Mouse (Mus musculus) heart, embryonic 11.5 days (tissue): ENCODE data around the gene Nup188. TPM values are rescaled to one million over a fixed set of nuclear protein-coding genes. Genes with fewer than 3 reads are reported as not detected.

Source experiments
- ATAC-seq: fragments of 200-750 bp; cut with Nextera tagmentation; replicated peaks from 2 replicates; pipeline ENCODE4 v1.8.0; 2017; ENCODE audit warnings: moderate library complexity; ENCODE audit not compliant: insufficient number of reproducible peaks, low FRiP score, low TSS enrichment
- H3K27ac ChIP-seq: fragments of 300-500 bp; sonication (generic); 2 replicates; pipeline ENCODE4 v1.5.1; 2014; ENCODE audit warnings: mild to moderate bottlenecking, low read depth, low read length
- H3K27me3 ChIP-seq: fragments of 300-500 bp; sonication (generic); 2 replicates; pipeline ENCODE4 v1.6.1; 2014; ENCODE audit warnings: mild to moderate bottlenecking, low read length, mixed read lengths; ENCODE audit not compliant: control insufficient read depth, insufficient read depth
- H3K36me3 ChIP-seq: fragments of 300-500 bp; sonication (generic); 2 replicates; pipeline ENCODE4 v1.6.1; 2014; ENCODE audit warnings: mild to moderate bottlenecking, low read length, moderate library complexity, mixed read lengths; ENCODE audit not compliant: control insufficient read depth, insufficient read depth
- H3K4me1 ChIP-seq: fragments of 300-500 bp; sonication (generic); 2 replicates; pipeline ENCODE4 v1.6.1; 2014; ENCODE audit warnings: low read length; ENCODE audit not compliant: control insufficient read depth, insufficient read depth
- H3K4me2 ChIP-seq: fragments of 300-500 bp; sonication (generic); 2 replicates; pipeline ENCODE4 v1.6.1; 2014; ENCODE audit warnings: mild to moderate bottlenecking, moderate library complexity
- H3K4me3 ChIP-seq: fragments of 300-500 bp; sonication (generic); 2 replicates; pipeline ENCODE4 v1.5.1; 2014; ENCODE audit warnings: low read depth, low read length
- H3K9ac ChIP-seq: fragments of 300-500 bp; sonication (generic); 2 replicates; pipeline ENCODE4 v1.6.1; 2014; ENCODE audit warnings: mild to moderate bottlenecking, low read depth, low read length, moderate library complexity
- H3K9me3 ChIP-seq: fragments of 300-500 bp; sonication (generic); replicated peaks from 2 replicates; pipeline ENCODE4 v1.6.1; 2016; ENCODE audit warnings: low read length; ENCODE audit not compliant: control insufficient read depth
- WGBS: fragments of 180-500 bp; shearing (Covaris S2); extraction: QIAGEN DNeasy Blood & Tissue Kit; methylation state at CpG from one replicate; pipeline ENCODE4 v1.1.7; 2014; ENCODE audit not compliant: insufficient replicate concordance; 5-methylcytosine and 5-hydroxymethylcytosine counted together
- polyA plus RNA-seq: library from polyadenylated mRNA; unstranded; fragments of >200 nt; fragmentation: Nextera tagmentation; extraction: Ambion mirVana; gene quantifications from 2 replicates; pipeline ENCODE4 v1.2.1, GENCODE M21; 2014

Nup188 gene
- 34.2 and 37.4 TPM in 2 replicates for polyA plus RNA-seq

GRCm38 (mm10) chr2:30286192-30287026 is at the start of gene Nup188, which contains the start of gene Dolk:
TSS of gene Nup188 (plus strand) at chr2:30286397.
TSS of gene Dolk (minus strand) at chr2:30286334.
- H3K9ac ChIP-seq = peak within 1 kb of the TSS; percentile 97
- H3K4me1 ChIP-seq = peaks cover 13% of the 10 kb centered on the region
- H3K36me3 ChIP-seq = no peaks in the 10 kb centered on the region
- H3K4me3 ChIP-seq = peak within 1 kb of the TSS; percentile 97
- peak; percentile 90 for ATAC-seq
- H3K4me2 ChIP-seq = peak within 1 kb of the TSS; percentile 75
- H3K27me3 ChIP-seq = no peaks in the 10 kb centered on the region
- under 1% methylated on average over 66 of the region's 68 CpGs for WGBS
- peak within 1 kb of the TSS; percentile 52 for H3K27ac ChIP-seq
- no peaks in the 10 kb centered on the region for H3K9me3 ChIP-seq

- no peaks in the 10 kb centered on the region for H3K27me3 ChIP-seq
- 4% methylated on average over 18 of the region's 18 CpGs for WGBS
- ATAC-seq = no peak
- peak overlapping the region; percentile 97 for H3K4me2 ChIP-seq
- H3K4me3 ChIP-seq = peak overlapping the region; percentile 95
- H3K27ac ChIP-seq = peak overlapping the region; percentile 92
- peaks cover 10% of the 10 kb centered on the region for H3K36me3 ChIP-seq
- peaks cover 30% of the 10 kb centered on the region for H3K4me1 ChIP-seq
- H3K9me3 ChIP-seq = no peaks in the 10 kb centered on the region
- H3K9ac ChIP-seq = peak overlapping the region; percentile 94
These were observed 49.6 kb upstream of the Nup188 start for GRCm38 (mm10) chr2:30236426-30237198.

- H3K27me3 ChIP-seq = no peaks in the 10 kb centered on the region
- peaks cover 12% of the 10 kb centered on the region for H3K36me3 ChIP-seq
- peak within 1 kb of the TSS; percentile 94 for H3K9ac ChIP-seq
- H3K4me1 ChIP-seq = peaks cover 32% of the 10 kb centered on the region
- H3K4me3 ChIP-seq = peak within 1 kb of the TSS; percentile 95
- peak within 1 kb of the TSS; percentile 97 for H3K4me2 ChIP-seq
- ATAC-seq = peak; percentile 94
- H3K9me3 ChIP-seq = no peaks in the 10 kb centered on the region
- 2% methylated on average over 50 of the region's 67 CpGs for WGBS
- H3K27ac ChIP-seq = peak within 1 kb of the TSS; percentile 92
These were observed 48.9 kb upstream of the Nup188 start, which contains the start of gene Lrrc8a for GRCm38 (mm10) chr2:30237199-30237880. TSS of gene Lrrc8a (plus strand) at chr2:30237715.

- Histone ChIP-seq H3K27ac (peak overlapping the region; percentile 92), H3K27me3 (no peaks in the 10 kb centered on the region), H3K9me3 (no peaks in the 10 kb centered on the region), H3K4me2 (peak overlapping the region; percentile 97), H3K9ac (peak overlapping the region; percentile 94), H3K36me3 (peaks cover 12% of the 10 kb centered on the region), H3K4me3 (peak overlapping the region; percentile 95), H3K4me1 (peaks cover 38% of the 10 kb centered on the region)
- WGBS = under 1% methylated on average over 38 of the region's 42 CpGs
- peak; percentile 84 for ATAC-seq
These were observed 48.3 kb upstream of the Nup188 start for GRCm38 (mm10) chr2:30237881-30238280.

GRCm38 (mm10) chr2:30238906-30239465 is 47.2 kb upstream of the Nup188 start:
- Histone ChIP-seq H3K4me1 (peaks cover 38% of the 10 kb centered on the region), H3K27ac (peak overlapping the region; percentile 18), H3K9me3 (no peaks in the 10 kb centered on the region), H3K36me3 (peaks cover 12% of the 10 kb centered on the region), H3K27me3 (no peaks in the 10 kb centered on the region), H3K4me2 (peak overlapping the region; percentile 97), H3K4me3 (peak overlapping the region; percentile 95), H3K9ac (peak overlapping the region; percentile 94)
- 61% methylated on average over 3 of the region's 3 CpGs for WGBS
- ATAC-seq = no peak

- no peak for ATAC-seq
- Histone ChIP-seq H3K9me3 (no peaks in the 10 kb centered on the region), H3K36me3 (peaks cover 12% of the 10 kb centered on the region), H3K27ac (peak overlapping the region; percentile 16), H3K4me3 (0 out of 2 replicates have a peak overlapping the region, but pooled peaks have one; percentile 95), H3K27me3 (no peaks in the 10 kb centered on the region), H3K4me2 (peak overlapping the region; percentile 97), H3K9ac (peak overlapping the region; percentile 34), H3K4me1 (peaks cover 38% of the 10 kb centered on the region)
- 48% methylated on average over 4 of the region's 4 CpGs for WGBS
These were observed 46.4 kb upstream of the Nup188 start for GRCm38 (mm10) chr2:30239777-30240176.

GRCm38 (mm10) chr2:30240267-30240666 is 45.9 kb upstream of the Nup188 start, which contains the start of gene Gm28035:
TSS of gene Gm28035 (plus strand) at chr2:30240567.
- Histone ChIP-seq H3K4me2 (peak within 1 kb of the TSS; percentile 97), H3K9ac (peak within 1 kb of the TSS; percentile 94), H3K27ac (peak within 1 kb of the TSS; percentile 16), H3K36me3 (peaks cover 12% of the 10 kb centered on the region), H3K9me3 (no peaks in the 10 kb centered on the region), H3K4me1 (peaks cover 38% of the 10 kb centered on the region), H3K27me3 (no peaks in the 10 kb centered on the region), H3K4me3 (peak within 1 kb of the TSS; percentile 95; the same call in 1 of the 2 replicates)
- no peak for ATAC-seq
- 59% methylated on average over 2 of the region's 2 CpGs for WGBS
